13 mouse cellular contexts compared by ENCODE assay signal in the genomic region with DNA sequence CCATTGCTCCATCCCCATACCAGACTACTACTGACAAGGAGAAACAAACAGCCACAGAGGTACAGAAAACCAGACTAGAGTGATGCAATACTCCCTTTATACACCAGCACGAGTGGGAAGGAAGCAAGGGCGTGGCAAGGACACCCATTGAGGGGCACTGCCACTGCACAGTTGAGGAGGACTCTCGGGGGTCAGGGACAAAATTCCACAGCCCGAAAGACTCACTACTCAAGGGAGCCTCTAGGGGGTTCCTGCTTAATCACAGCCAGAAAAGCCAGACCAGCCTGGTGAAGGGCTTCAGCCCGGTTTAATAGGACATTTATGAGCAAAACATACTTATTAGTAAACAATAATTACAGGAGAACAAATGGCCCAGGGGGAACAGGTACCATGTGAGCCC.
DNase-seq lines count a peak whose midpoint lies in the region; ATAC-seq and TF ChIP-seq lines count a peak whose summit lies in the region.
"Had no signal": no experiment of that assay in that cellular context is flagged by ENCODE, and none has a peak within 500 bp of the region (broad histone marks: within the 10 kb centered on the region; RNA-seq: fewer than 3 reads in every experiment).

No protein-coding gene starts in this region.

- TF ChIP-seq CTCF in layer of hippocampus, adult 2 months (conservative IDR thresholded peaks at IDR 0.05) = peak; percentile 64
- peak in 1 of 2 experiments; percentile 32; a peak in 2 of 4 replicates for TF ChIP-seq CTCF in CH12.LX (conservative IDR thresholded peaks at IDR 0.05 in 1 of 2, IDR thresholded peaks at IDR 0.05 in 1 of 2; ENCODE audit: low read depth in 2 of 2, low read length in 2 of 2)

- TF ChIP-seq POLR2A in CH12.LX (IDR thresholded peaks at IDR 0.05; ENCODE audit: low read depth, low read length) = no peak

- in situ Hi-C loops in CH12.LX (cut with MboI; ENCODE audit: low pct_ligation_motif_present, low pct_unique_long_range_greater_than_20kb, low sequenced_read_pairs) = no loop called here

- WGBS in limb, embryonic 13.5 days = 15% methylated on average over 5 of the region's 5 CpGs

- H3K9me3 ChIP-seq in CH12.LX (replicated peaks; ENCODE audit: low read length) = no peaks in the 10 kb centered on the region
- no peaks in the 10 kb centered on the region for H3K9me3 ChIP-seq in limb, embryonic 13.5 days

- peaks cover 8 to 49% of the 10 kb centered on the region in 2 experiments for H3K4me1 ChIP-seq in CH12.LX (ENCODE audit: control insufficient read depth in 1 of 2, insufficient read depth in 2 of 2)
- H3K4me1 ChIP-seq in limb, embryonic 13.5 days = peaks cover 62% of the 10 kb centered on the region

- DNase-seq in adrenal gland, adult 2 months = peak; percentile 30
- DNase-seq in adrenal gland, postnatal 36 days = no peak
- no peak for DNase-seq in layer of hippocampus, adult 2 months (ENCODE audit: low spot score in 2 of 2)
- DNase-seq in layer of hippocampus, adult 8-10 months (ENCODE audit: low spot score in 2 of 2) = no peak
- no peak for DNase-seq in CH12.LX (ENCODE audit: extremely low read depth)
- DNase-seq in T-cell, adult 2 months (ENCODE audit: low spot score) = no peak
- DNase-seq in gastrocnemius, postnatal 10 days = no peak
- DNase-seq: gastrocnemius, postnatal 14 days; kidney, postnatal 36 days; right cerebral cortex, postnatal 4 days; thymus, adult 2 months had no signal

- no peaks in the 10 kb centered on the region for H3K79me2 ChIP-seq in CH12.LX (replicated peaks; ENCODE audit: control insufficient read depth, extremely low read depth, insufficient read depth, poor library complexity, severe bottlenecking)

- TF ChIP-seq EP300 in CH12.LX (IDR thresholded peaks at IDR 0.05; ENCODE audit: low read length) = no peak

- H3K4me2 ChIP-seq in CH12.LX (ENCODE audit: insufficient read depth, low read depth, poor library complexity, severe bottlenecking) = no peak overlapping the region
- peak overlapping the region; percentile 9; the same call in 1 of the 2 replicates for H3K4me2 ChIP-seq in limb, embryonic 13.5 days (replicated peaks)

- H3K36me3 ChIP-seq in CH12.LX (replicated peaks in 1 of 2; ENCODE audit: control insufficient read depth in 1 of 2, insufficient read depth in 1 of 2, low read length in 1 of 2) = no peaks in the 10 kb centered on the region
- H3K36me3 ChIP-seq in limb, embryonic 13.5 days = no peaks in the 10 kb centered on the region

- H3K4me3 ChIP-seq in layer of hippocampus, adult 2 months = no peak overlapping the region
- H3K4me3 ChIP-seq in CH12.LX (replicated peaks in 1 of 3; ENCODE audit: low read depth in 2 of 3, low read length in 2 of 3, poor library complexity in 1 of 3) = no peak overlapping the region
- no peak overlapping the region for H3K4me3 ChIP-seq in limb, embryonic 13.5 days

- no peak overlapping the region for H3K27ac ChIP-seq in layer of hippocampus, adult 2 months
- H3K27ac ChIP-seq in CH12.LX (ENCODE audit: insufficient read depth, low read depth) = no peak overlapping the region
- H3K27ac ChIP-seq in limb, embryonic 13.5 days = no peak overlapping the region

- TF ChIP-seq RAD21 in CH12.LX (IDR thresholded peaks at IDR 0.05; ENCODE audit: low read depth, low read length) = peak; percentile 10

- dilution Hi-C loops in CH12.LX (cut with MboI; ENCODE audit: extremely low pct_ligation_motif_present, extremely low pct_unique_long_range_greater_than_20kb, low sequenced_read_pairs) = no loop called here

- H3K27me3 ChIP-seq in CH12.LX (replicated peaks) = no peaks in the 10 kb centered on the region
- peaks cover 48% of the 10 kb centered on the region for H3K27me3 ChIP-seq in limb, embryonic 13.5 days

- no peak overlapping the region for H3K9ac ChIP-seq in CH12.LX (ENCODE audit: insufficient read depth, low read depth)
- H3K9ac ChIP-seq in limb, embryonic 13.5 days = no peak overlapping the region

- ATAC-seq in limb, embryonic 13.5 days (ENCODE audit: low FRiP score, low read depth) = no peak
- ATAC-seq: hindbrain, embryonic 16.5 days had no signal

TF ChIP-seq in CH12.LX, 34 proteins besides CTCF, POLR2A, EP300 and RAD21:
- TF ChIP-seq ZMIZ1 (IDR thresholded peaks at IDR 0.05; ENCODE audit: low read depth, low read length) (no peak), E2F4 (IDR thresholded peaks at IDR 0.05; ENCODE audit: insufficient replicate concordance, low read depth, low read length) (no peak), UBTF (IDR thresholded peaks at IDR 0.05; ENCODE audit: low read depth, low read length) (no peak), ZKSCAN1 (IDR thresholded peaks at IDR 0.05; ENCODE audit: borderline replicate concordance, low read depth, low read length) (no peak), KAT2A (IDR thresholded peaks at IDR 0.05; ENCODE audit: insufficient replicate concordance, low read length) (no peak), TBP (conservative IDR thresholded peaks at IDR 0.05; ENCODE audit: low read depth, low read length) (no peak), CHD1 (IDR thresholded peaks at IDR 0.05; ENCODE audit: low read depth, low read length) (no peak), MYC (IDR thresholded peaks at IDR 0.05; ENCODE audit: low read depth, low read length) (no peak), USF2 (conservative IDR thresholded peaks at IDR 0.05; ENCODE audit: low read depth, low read length) (no peak), ZNF384 (IDR thresholded peaks at IDR 0.05; ENCODE audit: low read depth, low read length) (no peak), TCF12 (IDR thresholded peaks at IDR 0.05; ENCODE audit: low read depth, low read length) (no peak), POLR2AphosphoS2 (IDR thresholded peaks at IDR 0.05; ENCODE audit: low read depth, low read length) (no peak), NELFE (IDR thresholded peaks at IDR 0.05; ENCODE audit: low read depth, low read length) (no peak), NRF1 (IDR thresholded peaks at IDR 0.05; ENCODE audit: low read depth, low read length) (no peak), JUND (conservative IDR thresholded peaks at IDR 0.05; ENCODE audit: low read depth, low read length) (no peak), JUN (IDR thresholded peaks at IDR 0.05; ENCODE audit: insufficient read depth, low read depth, low read length) (no peak), CHD2 (IDR thresholded peaks at IDR 0.05; ENCODE audit: low read length) (no peak), ELF1 (IDR thresholded peaks at IDR 0.05; ENCODE audit: low read depth, low read length) (no peak), MAZ (IDR thresholded peaks at IDR 0.05; ENCODE audit: low read depth, low read length) (no peak), USF1 (IDR thresholded peaks at IDR 0.05; ENCODE audit: low read depth, low read length) (no peak)
